Mouse (Mus musculus) right cerebral cortex, postnatal 36 days (tissue): ENCODE measurements at regions not wholly inside any gene's neighbourhood (a gene's known extent, or its start where the extent isn't known, plus 50 kb on each side); places are given as distances from the start of the nearest gene placed in this dataset.

Experiments used
- DNase-seq, 2 experiments: peaks; one replicate each; pipeline ENCODE4 v3.0.0; 2022; ENCODE audit warnings: low spot score in 2 of 2, mixed read lengths in 1 of 2

GRCm38 (mm10) chr10:92242714-92243440, 479.3 kb downstream of the Nedd1 start:
- DNase-seq: peak in 1 of 2 experiments; percentile 3

- DNase-seq: no peak
These were observed 484.3 kb downstream of the Nedd1 start for GRCm38 (mm10) chr10:92237881-92238280.

GRCm38 (mm10) chr10:92232081-92232480, 490.1 kb downstream of the Nedd1 start:
- DNase-seq: no peak

- DNase-seq: no peak
These were observed 496.4 kb downstream of the Nedd1 start for GRCm38 (mm10) chr10:92225818-92226217.

DNA sequence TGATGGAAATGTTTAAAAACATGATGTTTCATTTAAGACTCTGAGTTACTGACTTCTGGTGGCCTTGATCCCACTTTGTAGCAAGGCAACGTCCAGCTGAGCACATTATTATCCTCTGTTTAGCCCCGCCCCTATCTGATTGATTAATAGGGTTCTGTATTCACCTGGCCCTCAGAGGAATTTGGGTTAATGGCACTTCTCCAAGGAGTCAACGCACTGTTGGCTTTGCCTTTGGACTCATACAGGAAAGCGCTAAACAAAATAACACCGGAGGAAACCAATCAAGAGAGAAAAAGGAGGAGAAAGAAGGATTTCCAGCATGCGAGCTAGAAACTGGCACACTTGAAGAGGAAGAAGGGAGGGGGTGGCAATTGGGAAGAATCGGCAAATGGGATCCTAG, 497.1 kb downstream of the Nedd1 start:
- DNase-seq: no peak

GRCm38 (mm10) chr10:92219310-92219709, 502.9 kb downstream of the Nedd1 start:
- DNase-seq: no peak

DNA sequence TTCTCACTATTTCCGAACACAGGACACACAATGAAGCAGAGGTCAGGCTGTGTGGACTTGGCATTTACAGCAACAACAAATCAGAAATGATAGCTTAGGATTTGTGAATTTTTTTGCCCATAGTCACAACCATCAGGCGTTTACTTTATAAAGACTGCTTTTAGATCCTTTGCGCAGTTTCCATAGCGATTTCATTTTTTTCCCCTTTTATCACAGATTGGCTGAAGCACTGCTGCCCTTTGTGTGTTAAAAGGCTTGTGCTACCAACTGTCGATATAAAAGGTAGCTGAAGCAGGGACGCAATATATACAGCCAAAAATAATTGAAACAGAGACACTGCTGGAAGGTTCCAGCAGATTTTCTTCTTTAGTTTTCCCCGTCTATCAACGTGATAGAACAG, 551.4 kb downstream of the Nedd1 start:
- DNase-seq: no peak

DNA sequence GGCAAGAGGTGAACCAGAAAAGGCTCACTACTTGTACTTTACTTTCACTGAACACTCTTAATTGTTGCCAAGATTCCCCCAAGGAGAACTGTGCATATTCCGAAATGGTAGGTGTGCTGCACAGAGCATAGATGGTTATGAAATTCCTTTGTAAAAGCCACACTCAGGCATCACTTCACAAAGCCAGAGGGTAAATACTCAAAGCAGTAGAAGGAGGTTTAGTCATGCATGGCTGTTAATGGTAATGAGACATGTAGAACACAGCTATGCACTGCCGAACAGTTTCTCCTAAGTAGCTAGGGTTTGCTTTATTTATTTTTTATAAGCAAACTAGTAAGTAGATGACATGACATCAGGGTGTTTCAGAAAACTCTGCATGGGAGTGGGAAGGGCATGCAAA, 556.2 kb downstream of the Nedd1 start:
- no peak for DNase-seq

DNA sequence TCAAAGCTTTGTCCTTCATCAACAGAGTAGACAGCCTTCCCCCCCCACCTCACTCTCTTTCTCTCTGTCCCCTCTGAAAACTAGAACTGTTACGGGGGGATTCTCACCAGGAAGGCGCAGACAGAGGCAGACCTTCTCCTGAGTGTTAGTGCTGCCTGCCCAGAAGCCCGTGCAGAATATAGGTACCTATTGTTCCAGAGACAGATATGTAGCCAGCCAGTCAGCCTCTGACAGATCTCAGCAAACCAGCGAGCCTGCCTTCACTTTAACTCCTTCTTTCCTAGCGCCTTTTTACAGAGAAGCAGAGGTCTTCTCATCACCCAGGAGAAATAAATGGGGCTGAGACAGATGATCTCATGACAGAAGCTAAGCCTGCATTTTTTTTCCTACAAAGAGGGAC, 557.2 kb downstream of the Nedd1 start:
- no peak for DNase-seq

DNA sequence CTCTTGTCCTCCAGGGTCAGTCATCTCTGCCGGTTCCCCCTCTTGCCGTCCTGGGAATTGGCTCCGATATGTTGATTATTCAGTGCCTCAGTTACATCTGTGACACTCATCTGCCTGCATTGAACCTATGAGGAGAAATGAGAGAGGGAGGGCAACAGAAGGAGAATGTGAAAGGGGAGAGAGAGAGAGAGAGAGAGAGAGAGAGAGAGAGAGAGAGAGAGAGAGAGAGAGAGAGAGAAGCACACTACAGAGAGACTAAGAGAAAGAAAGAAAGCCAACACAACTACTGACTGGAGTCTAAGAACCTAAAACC, 557.6 kb downstream of the Nedd1 start:
- no peak for DNase-seq

- DNase-seq: no peak
These were observed 558.2 kb downstream of the Nedd1 start for GRCm38 (mm10) chr10:92163851-92164647.

- DNase-seq: no peak
These were observed 559.1 kb downstream of the Nedd1 start for GRCm38 (mm10) chr10:92163071-92163504.

DNA sequence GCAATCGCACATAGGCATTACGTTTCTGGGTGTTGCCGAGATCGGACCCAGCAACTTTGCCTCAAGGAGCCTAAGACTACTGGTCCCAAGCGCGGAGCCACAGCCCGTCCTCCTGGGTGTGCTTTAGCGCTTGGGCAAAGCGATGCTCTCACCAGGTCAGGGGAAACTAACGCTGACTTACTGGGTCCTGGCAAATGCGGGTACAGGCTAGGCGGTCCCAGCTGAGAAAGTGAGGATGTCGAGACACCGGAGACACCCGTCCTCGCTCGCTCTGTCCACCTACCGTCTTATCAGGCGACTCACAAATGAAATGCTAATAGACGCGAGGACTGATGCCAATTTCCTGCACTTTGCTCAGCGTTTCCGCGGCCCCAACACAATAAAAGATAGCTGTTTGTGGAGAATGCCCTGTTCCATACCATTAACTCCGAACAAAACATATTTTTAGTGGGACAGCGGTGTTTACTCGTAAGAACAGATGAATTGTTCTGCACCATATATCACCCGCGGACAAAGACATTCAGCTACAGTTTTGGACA, 559.7 kb downstream of the Nedd1 start:
- DNase-seq: peak in 1 of 2 experiments; percentile 6

DNA sequence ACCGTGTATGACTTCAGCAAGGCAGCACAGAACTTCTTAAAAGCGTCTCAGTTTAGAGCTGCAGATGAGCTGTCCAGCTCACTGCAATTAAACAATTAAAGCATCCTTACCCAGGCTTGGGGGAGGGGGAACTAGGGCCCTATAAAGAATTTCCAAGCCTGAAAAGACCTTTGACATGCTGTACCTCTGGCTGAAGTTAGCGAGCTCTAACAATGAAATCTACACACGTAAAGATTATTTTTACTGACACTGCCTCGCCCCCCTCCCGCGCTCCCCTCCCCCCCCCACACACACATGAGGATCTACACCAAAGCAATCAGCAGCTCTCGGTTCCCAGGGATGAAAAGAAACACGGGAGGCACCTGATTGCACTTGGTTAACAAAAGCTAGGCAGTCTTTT, 560.7 kb downstream of the Nedd1 start:
- DNase-seq: no peak

DNA sequence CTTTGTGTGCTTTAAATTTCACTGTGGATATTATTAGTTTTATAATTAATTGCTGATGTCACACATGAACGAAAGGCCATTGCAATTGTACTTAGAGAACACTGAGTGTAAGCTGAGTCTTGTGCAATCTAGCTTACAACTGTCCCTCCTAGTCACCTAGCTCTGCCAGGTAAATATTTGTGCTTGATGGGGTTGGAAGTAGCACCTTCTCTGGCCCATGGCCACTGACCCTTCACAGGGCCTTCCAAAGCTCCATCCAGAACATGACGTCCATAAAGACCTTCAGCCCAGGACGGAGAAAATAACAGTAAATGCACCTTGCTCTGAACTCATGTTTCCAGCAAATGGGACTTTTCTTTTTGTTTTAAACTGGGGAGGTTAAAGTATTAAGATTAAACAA, 576.0 kb downstream of the Nedd1 start:
- DNase-seq: no peak

GRCm38 (mm10) chr10:92135521-92135920, 586.7 kb downstream of the Nedd1 start:
- DNase-seq: no peak

DNA sequence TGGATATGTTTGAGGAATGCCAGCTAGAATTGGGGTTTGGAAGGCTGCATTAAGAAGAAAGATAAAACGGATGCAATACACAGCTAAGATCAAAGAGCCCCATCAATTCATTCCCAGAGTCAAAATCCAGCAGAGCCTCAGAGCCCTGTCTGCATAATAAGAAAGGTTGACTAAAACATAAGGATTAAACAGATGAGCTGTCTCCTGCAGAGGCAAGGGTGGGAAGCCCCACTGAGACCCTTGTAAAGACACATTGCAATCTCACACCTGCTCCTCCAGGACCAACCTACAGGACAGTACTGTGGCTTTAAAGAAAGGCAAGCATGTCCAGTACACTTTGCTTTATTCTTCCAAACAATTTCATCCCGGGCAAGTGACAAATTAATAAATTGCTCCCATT, 609.4 kb downstream of the Nedd1 start:
- DNase-seq: no peak

DNA sequence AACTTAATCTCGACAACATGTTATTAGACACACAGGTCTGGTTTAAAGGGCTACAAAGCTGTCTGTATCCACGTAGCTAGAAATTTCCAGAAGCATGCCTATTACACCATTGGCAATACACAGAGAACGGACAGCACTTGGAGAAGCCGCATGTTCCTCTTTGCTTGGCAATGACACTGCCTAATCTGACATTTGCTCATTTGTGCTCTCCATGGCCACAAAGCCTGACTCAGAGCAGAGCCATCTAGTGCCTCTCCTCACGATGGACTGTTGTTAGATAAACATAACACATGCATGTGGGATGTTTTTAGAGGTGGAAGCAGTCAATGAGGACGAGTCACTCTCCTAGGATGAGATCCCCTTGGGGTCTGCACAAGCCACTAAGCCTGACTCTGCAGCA, 615.9 kb downstream of the Nedd1 start:
- no peak for DNase-seq

- no peak for DNase-seq
These were observed 618.3 kb downstream of the Nedd1 start for GRCm38 (mm10) chr10:92103887-92104286.

DNA sequence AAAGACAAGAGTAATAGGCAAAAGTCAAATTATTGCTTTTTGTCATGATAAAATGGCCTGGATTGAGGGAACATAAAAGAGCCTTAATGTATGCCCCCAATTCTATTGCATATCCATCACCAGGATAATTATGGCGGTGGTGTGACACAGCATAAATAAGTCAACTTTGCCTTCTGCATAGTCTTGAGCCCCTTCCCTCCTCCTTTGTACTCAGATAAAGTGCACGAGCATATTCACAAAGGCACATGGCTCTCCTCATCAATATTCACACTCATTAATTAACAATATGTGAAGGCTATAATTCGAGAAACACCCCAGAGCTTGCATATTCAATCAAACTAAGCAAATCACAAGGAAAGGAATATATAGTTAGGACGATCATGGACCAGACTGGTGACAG, 619.5 kb downstream of the Nedd1 start:
- no peak for DNase-seq

GRCm38 (mm10) chr10:92097562-92097961, 624.7 kb downstream of the Nedd1 start:
- DNase-seq: no peak

DNA sequence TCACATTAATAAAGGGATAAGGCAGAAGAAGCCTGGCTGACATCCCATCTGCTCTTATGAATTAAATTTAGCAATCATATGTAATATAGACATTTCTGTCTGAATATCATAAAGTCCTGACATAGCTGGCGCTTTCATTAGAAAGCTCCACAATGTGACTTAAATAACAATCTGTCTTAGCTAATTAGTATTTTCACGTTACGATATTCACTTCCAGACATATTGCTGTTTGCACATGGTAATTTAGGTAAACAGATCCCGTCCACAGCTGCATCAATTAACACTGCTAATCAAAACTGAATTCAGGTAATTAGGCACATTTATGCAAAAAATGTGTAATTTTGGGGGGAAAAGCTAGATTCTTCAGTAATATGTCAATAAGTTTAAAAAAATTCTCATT, 625.1 kb downstream of the Nedd1 start:
- DNase-seq: no peak
